Mouse (Mus musculus) regulatory T cell (primary cell): ENCODE measurements around the gene Fgf23.

Source experiments
- in situ Hi-C: fragments of 300-600 bp; cut with MboI, MseI; formaldehyde crosslinking; loops from one replicate; pipeline ENCODE4 v1.15.1; 2025; ENCODE audit warnings: high pct_unique_total_duplicates

The Fgf23 gene

GRCm38 (mm10) chr6:127072817-127073216, at the start of gene Fgf23:
Fgf23 (plus strand) TSS chr6:127072902.
- in situ Hi-C loops, result no loop called here

- in situ Hi-C loops, result no loop called here
Measured at GRCm38 (mm10) chr6:127024836-127025235, 47.9 kb upstream of the Fgf23 start.

- in situ Hi-C loops, result loop anchor here (10.0 kb wide), 1 partner anchor 220 kb away; no protein-coding TSS in a partner anchor
Measured at GRCm38 (mm10) chr6:127034760-127035159, 37.9 kb upstream of the Fgf23 start.

GRCm38 (mm10) chr6:127044909-127045308, 27.8 kb upstream of the Fgf23 start:
- in situ Hi-C loops, result no loop called here

GRCm38 (mm10) chr6:127050847-127051246, 21.9 kb upstream of the Fgf23 start:
- in situ Hi-C loops, result no loop called here

- in situ Hi-C loops, result no loop called here
Measured at GRCm38 (mm10) chr6:127056990-127057588, 15.6 kb upstream of the Fgf23 start.

- in situ Hi-C loops, result no loop called here
Measured at GRCm38 (mm10) chr6:127059975-127060374, 12.7 kb upstream of the Fgf23 start.

- in situ Hi-C loops, result no loop called here
Measured at GRCm38 (mm10) chr6:127063915-127064314, 8.8 kb upstream of the Fgf23 start.

GRCm38 (mm10) chr6:127064815-127065214, 7.9 kb upstream of the Fgf23 start:
- in situ Hi-C loops, result no loop called here

- in situ Hi-C loops, result no loop called here
Measured at GRCm38 (mm10) chr6:127079867-127080731, 7.4 kb downstream of the Fgf23 start.

- in situ Hi-C loops, result no loop called here
Measured at GRCm38 (mm10) chr6:127081820-127082219, 9.1 kb downstream of the Fgf23 start.

GRCm38 (mm10) chr6:127086739-127087138, 14.0 kb downstream of the Fgf23 start:
- in situ Hi-C loops, result no loop called here

GRCm38 (mm10) chr6:127094565-127094964, 21.9 kb downstream of the Fgf23 start:
- in situ Hi-C loops, result no loop called here

GRCm38 (mm10) chr6:127103506-127104275, 31.0 kb downstream of the Fgf23 start:
- in situ Hi-C loops, result loop anchor here (10.0 kb wide), 1 partner anchor 159 kb away; no protein-coding TSS in a partner anchor

GRCm38 (mm10) chr6:127104396-127105029, 31.8 kb downstream of the Fgf23 start:
- in situ Hi-C loops, result loop anchor here (10.0 kb wide), 1 partner anchor 160 kb away; no protein-coding TSS in a partner anchor

GRCm38 (mm10) chr6:127105107-127105506, 32.4 kb downstream of the Fgf23 start:
- in situ Hi-C loops, result loop anchor here (10.0 kb wide), 1 partner anchor 160 kb away; no protein-coding TSS in a partner anchor

GRCm38 (mm10) chr6:127106189-127106588, 33.5 kb downstream of the Fgf23 start:
- in situ Hi-C loops, result loop anchor here (10.0 kb wide), 1 partner anchor 161 kb away; no protein-coding TSS in a partner anchor

GRCm38 (mm10) chr6:127106726-127107125, 34.0 kb downstream of the Fgf23 start:
- in situ Hi-C loops, result loop anchor here (10.0 kb wide), 1 partner anchor 162 kb away; no protein-coding TSS in a partner anchor

- in situ Hi-C loops, result loop anchor here (10.0 kb wide), 1 partner anchor 163 kb away; no protein-coding TSS in a partner anchor
Measured at GRCm38 (mm10) chr6:127107413-127107812, 34.7 kb downstream of the Fgf23 start.

- in situ Hi-C loops, result loop anchor here (10.0 kb wide), 1 partner anchor 164 kb away; no protein-coding TSS in a partner anchor
Measured at GRCm38 (mm10) chr6:127108368-127109060, 35.8 kb downstream of the Fgf23 start.
